Mouse (Mus musculus) left cerebral cortex, postnatal 4 days (tissue): ENCODE measurements around the gene Itga9. TPM values are rescaled to one million over a fixed set of nuclear protein-coding genes. Genes with fewer than 3 reads are reported as not detected.

Experiments used
- DNase-seq: peaks from one replicate; pipeline ENCODE4 v3.0.0-alpha.2; 2022
- intact Hi-C: fragments of 180-260 bp; cut with DNase I; formaldehyde crosslinking; loops from one replicate; pipeline ENCODE4 v1.15.1; 2025
- total RNA-seq, 2 experiments: library from RNA; stranded (reverse); gene quantifications; 2 replicates each; pipeline ENCODE4 v1.2.3; 2021

Itga9 gene
- total RNA-seq, 2 experiments from 2014 or later = 5.4 to 6.4 TPM

- no peak for DNase-seq
- intact Hi-C loops = no loop called here
Observed at GRCm38 (mm10) chr9:118759462-118759861, 153.0 kb downstream of the Itga9 start.

GRCm38 (mm10) chr9:118761953-118762590 lies 155.6 kb downstream of the Itga9 start:
- intact Hi-C loops = no loop called here
- peak; percentile 9 for DNase-seq

DNA sequence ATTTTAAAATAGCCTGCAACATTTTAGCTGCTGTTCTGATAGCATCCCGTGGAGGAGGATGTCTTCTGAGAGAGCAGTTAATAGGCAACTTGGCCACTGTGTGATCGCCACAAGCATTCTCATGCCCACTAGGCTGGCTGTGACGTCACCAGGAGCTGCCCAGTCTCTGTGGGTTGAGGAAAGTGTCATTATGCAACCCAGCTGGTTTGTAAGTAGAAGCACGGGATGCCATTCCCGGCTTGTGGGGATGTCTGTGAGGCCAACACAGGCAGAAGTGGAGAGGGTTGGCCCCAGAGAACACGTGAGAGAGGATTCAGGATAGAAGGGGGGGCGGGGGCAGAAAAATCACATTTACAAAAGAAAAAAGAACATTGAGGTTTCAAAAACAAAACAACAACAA lies 156.3 kb downstream of the Itga9 start:
- intact Hi-C loops = no loop called here
- DNase-seq = peak; percentile 28

DNA sequence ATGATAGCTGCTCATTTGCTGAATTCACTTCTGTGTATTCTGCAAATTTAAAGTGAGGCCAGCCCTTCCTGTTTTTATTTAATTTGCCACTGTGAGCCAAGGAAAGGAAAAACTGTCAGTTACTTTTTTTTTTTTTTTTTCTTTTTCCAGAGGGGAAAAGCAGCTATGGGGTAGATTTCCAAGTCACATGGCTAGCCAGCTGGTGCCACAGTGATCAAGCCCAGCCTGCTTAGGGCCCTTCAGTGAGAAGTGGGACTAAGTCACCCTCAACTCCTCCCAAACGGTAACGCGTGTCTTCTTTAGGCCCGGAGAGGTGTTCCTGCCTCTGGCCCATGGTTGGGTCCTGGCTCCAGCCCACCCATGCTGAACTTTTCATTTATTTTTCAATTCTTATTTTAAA lies 156.7 kb downstream of the Itga9 start:
- peak; percentile 15 for DNase-seq
- intact Hi-C loops = no loop called here

DNA sequence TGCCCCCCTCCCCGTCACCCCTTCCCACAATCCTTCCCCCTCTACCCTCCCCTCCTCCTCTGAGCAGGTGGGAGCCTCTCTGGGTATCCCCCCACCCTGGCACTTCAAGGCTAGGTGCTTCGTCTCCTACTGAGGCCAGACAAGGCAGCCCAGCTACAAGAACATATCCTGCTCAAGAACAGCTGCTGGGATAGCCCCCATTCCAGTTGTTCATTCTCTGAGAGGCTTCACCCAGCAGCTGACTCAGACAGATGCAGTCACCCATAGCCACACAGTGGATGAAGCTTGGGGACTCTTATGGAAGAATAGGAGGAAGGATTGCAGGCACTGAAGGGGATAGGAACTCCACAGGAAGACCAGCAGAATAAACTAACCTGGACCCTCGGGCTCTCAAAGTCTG lies 157.2 kb downstream of the Itga9 start:
- intact Hi-C loops = no loop called here
- DNase-seq = no peak

DNA sequence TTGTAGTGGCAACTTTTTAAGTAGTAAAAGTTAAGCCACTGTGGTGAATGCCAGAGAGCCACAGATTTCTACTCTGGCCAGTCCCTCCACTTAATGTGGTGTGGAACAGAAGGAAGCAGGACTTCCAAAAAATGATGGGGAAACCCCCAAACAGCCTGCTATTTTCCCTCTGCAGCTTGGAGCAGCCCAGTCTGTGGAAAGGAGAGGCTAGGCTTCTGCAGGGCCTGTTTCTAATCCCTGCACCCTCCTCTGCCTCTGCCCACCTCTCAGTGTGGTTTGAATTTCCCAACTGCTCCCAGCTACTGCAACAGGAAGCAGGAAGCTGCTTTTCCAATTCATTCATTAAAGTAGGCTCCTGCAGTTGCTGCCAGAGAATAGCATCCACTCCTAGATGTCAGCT lies 158.6 kb downstream of the Itga9 start:
- intact Hi-C loops = no loop called here
- DNase-seq = no peak

DNA sequence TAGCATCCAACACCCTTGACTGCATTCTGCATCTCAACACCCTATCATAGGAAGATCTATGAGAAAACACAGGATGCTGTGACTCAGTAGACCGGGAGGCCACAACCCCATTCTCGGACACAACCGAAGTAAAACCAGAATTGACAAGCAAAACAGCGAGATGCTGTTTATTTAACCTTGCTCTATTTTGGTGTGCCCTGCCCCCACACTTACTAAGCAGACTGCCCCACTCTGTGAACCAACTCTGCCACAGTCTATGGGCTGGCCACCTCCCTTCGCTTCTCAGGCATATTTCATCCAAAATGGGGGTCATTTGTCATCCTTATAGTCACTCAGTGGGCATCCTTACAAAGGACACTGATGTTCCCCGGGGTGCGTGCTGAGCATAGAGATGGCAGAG lies 160.5 kb downstream of the Itga9 start:
- intact Hi-C loops = no loop called here
- no peak for DNase-seq

GRCm38 (mm10) chr9:118768596-118768995 lies 162.1 kb downstream of the Itga9 start:
- peak; percentile 33 for DNase-seq
- intact Hi-C loops = no loop called here

DNA sequence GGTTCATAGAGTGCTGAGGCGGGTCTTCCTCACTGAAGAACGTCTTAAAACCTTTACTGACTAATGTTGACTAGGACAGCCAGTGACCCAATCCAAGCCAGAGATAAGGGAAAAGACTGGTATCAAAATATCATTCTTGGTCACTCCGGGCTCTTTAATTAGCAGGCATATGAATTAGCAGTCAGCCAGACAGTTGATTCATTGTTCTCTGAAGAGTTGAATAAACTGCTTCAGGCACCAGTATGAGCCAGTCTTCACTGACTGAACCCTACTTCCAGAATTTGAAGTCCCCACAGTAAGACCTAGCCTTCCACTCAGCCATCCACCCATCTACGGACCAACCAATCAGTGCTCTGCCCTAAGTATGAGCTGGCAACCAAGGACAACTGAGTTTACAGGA lies 163.9 kb downstream of the Itga9 start:
- intact Hi-C loops = no loop called here
- DNase-seq = no peak

DNA sequence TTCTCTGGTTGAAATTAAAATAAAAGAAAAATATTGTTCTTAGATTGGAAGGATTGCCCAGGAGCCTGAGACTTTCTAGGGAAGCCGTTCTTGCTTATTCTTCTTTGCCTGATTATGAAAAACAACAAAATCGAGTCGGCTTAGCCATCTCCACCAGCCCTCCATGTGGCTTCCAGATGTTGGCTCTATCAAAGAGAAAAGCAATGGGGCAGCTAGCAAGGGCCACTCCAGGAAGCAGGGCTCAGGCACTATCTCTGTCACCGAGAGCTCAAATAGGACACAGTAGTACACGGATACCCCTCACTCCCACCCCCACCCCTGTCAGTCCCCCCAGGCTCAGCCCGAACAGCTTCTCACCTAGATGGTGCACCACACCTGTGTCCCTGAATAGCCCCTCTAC lies 168.2 kb downstream of the Itga9 start:
- intact Hi-C loops = no loop called here
- no peak for DNase-seq

GRCm38 (mm10) chr9:118776880-118777438 lies 170.5 kb downstream of the Itga9 start:
- intact Hi-C loops = no loop called here
- DNase-seq = no peak

DNA sequence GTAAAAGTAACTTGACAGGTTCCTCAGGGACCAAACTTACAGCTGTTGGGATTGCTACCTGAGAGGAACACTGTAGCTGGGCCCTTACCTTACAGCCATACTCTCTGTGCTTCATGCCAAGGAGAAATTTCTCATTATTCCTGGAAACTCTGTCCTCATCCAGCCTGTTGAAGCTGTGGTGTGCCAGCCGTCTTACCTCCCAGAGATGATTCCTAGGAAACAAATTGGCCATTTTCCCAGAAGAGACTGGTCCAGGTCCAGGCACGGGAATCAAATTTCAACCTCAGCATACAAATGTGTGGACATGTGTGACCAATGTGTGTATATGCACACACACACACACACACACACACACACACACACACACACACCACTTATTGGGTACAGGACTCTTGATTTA lies 172.1 kb downstream of the Itga9 start:
- intact Hi-C loops = no loop called here

DNA sequence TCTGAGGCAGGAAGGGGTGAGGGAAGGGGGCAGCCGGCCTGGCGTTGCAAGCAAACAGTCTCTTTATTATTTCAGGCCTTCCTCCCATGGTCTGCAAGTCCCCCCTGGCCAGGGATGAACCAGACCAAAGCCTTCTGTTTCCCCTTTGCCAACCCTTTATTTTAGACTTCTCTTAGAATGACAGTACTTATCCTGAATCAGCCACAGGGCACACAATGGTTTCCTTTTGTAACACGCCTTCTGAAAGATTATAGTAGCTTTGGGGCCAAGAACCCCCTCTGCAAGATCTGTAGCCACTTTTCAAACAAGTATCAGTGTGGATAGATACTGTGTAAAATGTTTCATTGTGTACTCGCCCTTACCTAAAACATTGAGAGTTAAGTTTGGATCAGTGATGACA lies 178.1 kb downstream of the Itga9 start:
- DNase-seq = no peak
- intact Hi-C loops = no loop called here

More for the DNA sequence above, 172.1 kb downstream of the Itga9 start:
- DNase-seq = no peak

GRCm38 (mm10) chr9:118785816-118786215 lies 179.3 kb downstream of the Itga9 start:
- DNase-seq = no peak
- intact Hi-C loops = no loop called here

- peak; percentile 77 for DNase-seq
- intact Hi-C loops = no loop called here
Observed at GRCm38 (mm10) chr9:118788869-118789281, 182.4 kb downstream of the Itga9 start.

GRCm38 (mm10) chr9:118791231-118791630 lies 184.7 kb downstream of the Itga9 start:
- no peak for DNase-seq
- intact Hi-C loops = no loop called here

- intact Hi-C loops = no loop called here
- DNase-seq = no peak
Observed at GRCm38 (mm10) chr9:118793151-118793785, 186.8 kb downstream of the Itga9 start.

GRCm38 (mm10) chr9:118794668-118795067 lies 188.2 kb downstream of the Itga9 start:
- intact Hi-C loops = no loop called here
- DNase-seq = no peak

- intact Hi-C loops = no loop called here
- no peak for DNase-seq
Observed at GRCm38 (mm10) chr9:118795304-118795703, 188.8 kb downstream of the Itga9 start.

DNA sequence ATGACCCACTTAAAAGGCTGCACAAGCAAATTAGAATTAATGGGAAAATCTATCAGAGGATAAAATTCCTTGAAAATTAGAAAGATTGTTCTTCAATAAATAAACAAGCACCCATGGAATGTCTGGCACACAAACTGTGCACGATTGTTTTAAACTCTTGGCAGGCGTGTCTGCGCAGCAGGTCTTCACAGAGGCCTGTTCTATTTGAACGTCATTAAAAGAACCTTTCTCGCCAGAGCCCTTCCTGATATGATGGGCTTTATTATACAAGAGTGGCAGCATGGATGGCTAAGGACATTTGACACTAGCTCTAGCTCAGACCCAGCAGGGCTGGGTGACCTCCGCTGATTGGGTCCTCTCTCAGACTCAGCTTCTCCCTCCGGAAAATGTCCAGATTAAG lies 192.6 kb downstream of the Itga9 start:
- intact Hi-C loops = no loop called here
- no peak for DNase-seq

DNA sequence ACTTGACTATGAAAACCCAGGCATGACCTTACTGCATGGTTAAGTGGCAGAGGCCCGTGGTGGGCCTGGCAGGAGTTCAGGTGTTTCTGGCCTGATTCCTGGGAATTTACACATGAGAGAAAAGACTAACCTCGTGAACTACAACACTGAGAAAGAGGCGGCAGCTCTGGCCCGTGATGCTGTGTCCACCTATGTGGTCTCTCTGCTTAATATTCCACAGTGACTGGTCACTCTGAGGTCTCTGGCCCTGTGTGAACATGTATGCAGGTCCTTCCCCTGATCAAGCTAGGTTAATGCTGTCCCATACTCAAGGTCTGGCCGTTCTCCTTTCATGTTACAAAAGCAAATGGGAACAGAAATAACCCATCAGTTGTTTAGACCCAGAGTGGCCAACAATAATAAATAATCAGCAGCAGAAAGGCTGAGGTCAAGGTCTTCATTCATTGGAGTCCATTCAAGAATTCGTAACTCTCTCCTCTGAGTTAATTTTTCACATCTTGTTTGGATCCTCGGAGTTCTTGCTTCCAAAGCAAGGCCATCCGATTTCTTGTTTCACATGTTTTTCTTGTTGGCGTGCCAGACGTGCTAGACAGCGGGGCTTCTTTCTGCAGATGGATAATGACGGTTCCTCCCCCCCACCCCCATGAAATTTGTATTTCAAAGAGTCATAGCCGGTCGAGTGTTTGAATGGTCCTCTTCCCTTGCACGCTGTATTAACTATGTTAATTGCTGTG lies 194.9 kb downstream of the Itga9 start:
- peak; percentile 43 for DNase-seq
- intact Hi-C loops = no loop called here

- DNase-seq = no peak
- intact Hi-C loops = no loop called here
Observed at GRCm38 (mm10) chr9:118801910-118802287, 195.4 kb downstream of the Itga9 start.
